Mouse (Mus musculus) bone marrow, adult 2 months (tissue): ENCODE data around the gene Stox2. TPM values are rescaled to one million over a fixed set of nuclear protein-coding genes. Genes with fewer than 3 reads are reported as not detected.
A peak's percentile ranks its signal among the peaks of the same experiment; 100 is the strongest.

Experiments
- H3K27ac ChIP-seq: fragments of 200-500 bp; 2 replicates; pipeline ENCODE4 v1.5.1; 2012; ENCODE audit warnings: low read depth, mild to moderate bottlenecking, control low read depth, inconsistent platforms, low read length; ENCODE audit not compliant: control insufficient read depth, poor library complexity, insufficient read depth
- H3K4me1 ChIP-seq: fragments of 200-500 bp; 2 replicates; pipeline ENCODE4 v1.6.1; 2011; ENCODE audit warnings: low read length; ENCODE audit not compliant: control insufficient read depth, insufficient read depth
- H3K4me3 ChIP-seq: fragments of 200-500 bp; replicated peaks from 2 replicates; pipeline ENCODE3; 2011; ENCODE audit warnings: mild to moderate bottlenecking, low read depth, low read length, control low read depth; ENCODE audit not compliant: control insufficient read depth
- CTCF ChIP-seq: fragments of 200-500 bp; IDR thresholded peaks from 2 replicates; pipeline ENCODE4 v1.5.1; 2011; ENCODE audit warnings: low read length, control low read depth; ENCODE audit not compliant: control insufficient read depth, insufficient read depth
- POLR2A ChIP-seq: fragments of 200-500 bp; IDR thresholded peaks from 2 replicates; pipeline ENCODE4 v1.6.1; 2011; ENCODE audit warnings: low read depth, mild to moderate bottlenecking, control low read depth, low read length, borderline replicate concordance; ENCODE audit not compliant: control insufficient read depth
- WGBS: fragments of 180-500 bp; shearing (Covaris S2); methylation state at CpG from one replicate; pipeline ENCODE4 v1.1.7; 2018; 5-methylcytosine and 5-hydroxymethylcytosine counted together
- polyA plus RNA-seq: library from polyadenylated mRNA; stranded (reverse); fragments of >200 nt; gene quantifications from 2 replicates; pipeline ENCODE4 v1.2.4, GENCODE M21; 2011; ENCODE audit warnings: low replicate concordance; ENCODE audit not compliant: missing spikeins, insufficient read depth, insufficient read length

The Stox2 gene
- polyA plus RNA-seq, 1 experiment, result 3.2 TPM

- WGBS, result 64% methylated on average over 5 of the region's 5 CpGs
- TF ChIP-seq CTCF (no peak), POLR2A (no peak)
- Histone ChIP-seq H3K4me3 (no peak overlapping the region), H3K4me1 (no peaks in the 10 kb centered on the region), H3K27ac (no peak overlapping the region)
These were observed 240.7 kb downstream of the Stox2 start for GRCm38 (mm10) chr8:47205472-47205871.

GRCm38 (mm10) chr8:47196391-47196790 is 249.8 kb downstream of the Stox2 start:
- Histone ChIP-seq H3K4me1 (no peaks in the 10 kb centered on the region; the same call in 1 of the 2 replicates), H3K4me3 (no peak overlapping the region), H3K27ac (no peak overlapping the region)
- TF ChIP-seq CTCF (no peak), POLR2A (no peak)
- 97% methylated on average over 1 of the region's 1 CpGs for WGBS

DNA sequence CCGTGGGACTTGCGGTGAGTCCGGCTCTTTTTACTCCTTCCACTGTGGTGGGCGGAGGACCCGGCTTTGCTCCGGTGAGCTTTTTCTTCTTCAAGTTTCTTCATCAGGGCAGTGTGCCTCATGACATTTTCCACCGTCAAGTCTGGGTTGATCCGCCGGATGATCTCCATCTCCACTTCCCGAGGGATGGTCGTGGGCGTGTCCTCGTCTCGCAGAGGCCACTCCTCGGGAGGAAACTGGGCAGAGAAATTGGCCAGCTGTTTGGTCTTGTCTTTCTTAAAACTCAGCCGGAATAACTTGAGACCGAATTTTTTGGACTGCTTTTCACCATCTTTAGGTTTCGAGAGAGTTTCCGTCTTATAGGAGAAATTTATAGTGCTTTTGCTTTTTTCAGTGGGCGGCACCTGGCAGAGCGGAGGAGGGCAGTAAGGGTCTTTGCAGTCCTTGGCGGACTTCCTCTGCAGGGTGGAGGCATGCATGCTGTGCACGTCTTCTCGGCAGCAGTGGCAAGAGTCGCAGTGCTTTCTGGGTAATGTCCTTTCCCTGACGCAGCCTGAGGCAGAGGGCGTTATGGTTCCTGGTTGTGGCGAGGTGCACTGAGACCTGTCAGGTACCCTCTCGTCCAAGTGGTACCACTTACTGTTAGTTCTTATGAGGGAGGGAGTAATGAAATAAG is 252.7 kb downstream of the Stox2 start:
- no peak overlapping the region for H3K27ac ChIP-seq
- TF ChIP-seq POLR2A (no peak), CTCF (no peak)
- 91% methylated on average over 29 of the region's 29 CpGs for WGBS
- H3K4me1 ChIP-seq, result peaks cover 3% of the 10 kb centered on the region; the same call in 1 of the 2 replicates
- H3K4me3 ChIP-seq, result no peak overlapping the region

DNA sequence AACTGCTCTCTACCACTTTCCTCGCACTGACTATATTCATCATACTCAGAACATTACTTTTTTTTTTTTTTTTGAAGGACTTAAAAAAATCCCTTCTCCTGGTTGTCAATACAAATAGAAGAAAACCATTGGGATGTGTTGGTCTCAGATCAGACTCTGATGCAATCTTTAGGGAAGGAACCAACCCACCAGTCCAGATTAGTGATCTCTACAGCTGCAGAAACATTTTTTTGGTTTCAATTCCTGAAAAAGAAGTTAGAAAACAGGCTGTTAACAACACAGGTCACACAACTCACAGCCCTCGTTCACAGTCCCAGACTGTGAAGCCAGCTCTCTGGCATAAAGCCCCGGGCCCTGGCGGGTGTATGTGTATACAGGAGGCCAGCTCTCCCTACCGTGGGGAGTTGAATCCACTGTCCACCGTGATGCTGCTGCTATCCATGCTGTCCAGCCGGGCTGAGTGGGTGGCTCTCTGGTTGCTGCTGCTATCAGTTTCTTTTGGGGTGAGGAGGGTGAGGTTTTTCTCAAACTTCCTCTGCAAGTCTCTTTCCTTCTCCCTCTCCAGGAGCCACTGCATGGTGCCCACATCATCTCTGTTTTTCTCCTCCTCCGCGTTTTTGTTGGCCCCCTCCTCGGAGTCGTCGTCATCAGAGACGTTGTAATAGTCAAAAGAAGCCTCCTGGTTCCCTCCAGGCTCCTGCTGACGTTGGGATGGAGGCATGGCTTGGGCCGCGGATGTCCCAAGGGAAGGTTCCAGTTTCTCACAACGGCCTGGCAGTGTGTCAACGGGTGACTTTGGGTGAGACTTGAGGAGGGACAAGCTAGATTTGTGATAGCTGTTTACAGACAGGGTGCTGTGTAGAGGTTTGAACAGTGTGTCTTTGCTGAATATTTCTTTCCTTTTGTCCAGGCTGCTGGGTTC is 254.5 kb downstream of the Stox2 start:
- 70% methylated on average over 18 of the region's 18 CpGs for WGBS
- Histone ChIP-seq H3K4me3 (peak overlapping the region; percentile 24), H3K4me1 (peaks cover 3% of the 10 kb centered on the region; the same call in 1 of the 2 replicates), H3K27ac (peak overlapping the region; percentile 92)
- TF ChIP-seq POLR2A, result no peak
- TF ChIP-seq CTCF, result no peak

- Histone ChIP-seq H3K4me3 (no peak overlapping the region), H3K4me1 (peaks cover 1% of the 10 kb centered on the region; the same call in 1 of the 2 replicates), H3K27ac (no peak overlapping the region)
- TF ChIP-seq CTCF (no peak), POLR2A (no peak)
- 87% methylated on average over 6 of the region's 6 CpGs for whole genome bisulfite sequencing
These were observed 260.8 kb downstream of the Stox2 start for GRCm38 (mm10) chr8:47185396-47185795.

GRCm38 (mm10) chr8:47182771-47183558 is 263.2 kb downstream of the Stox2 start:
- 40% methylated on average over 6 of the region's 6 CpGs for WGBS

GRCm38 (mm10) chr8:47182292-47182691 is 263.9 kb downstream of the Stox2 start:
- TF ChIP-seq CTCF (no peak), POLR2A (no peak)

More at GRCm38 (mm10) chr8:47182771-47183558, 263.2 kb downstream of the Stox2 start:
- H3K4me3 ChIP-seq, result no peak overlapping the region
- H3K4me1 ChIP-seq, result no peaks in the 10 kb centered on the region; the same call in 1 of the 2 replicates
- TF ChIP-seq POLR2A (no peak), CTCF (no peak)
- no peak overlapping the region for H3K27ac ChIP-seq

GRCm38 (mm10) chr8:47181032-47181698 is 265.0 kb downstream of the Stox2 start:
- Histone ChIP-seq H3K4me1 (no peaks in the 10 kb centered on the region; the same call in 1 of the 2 replicates), H3K4me3 (no peak overlapping the region), H3K27ac (no peak overlapping the region)
- 84% methylated on average over 18 of the region's 18 CpGs for WGBS
- TF ChIP-seq CTCF (no peak), POLR2A (no peak)

More at GRCm38 (mm10) chr8:47182292-47182691, 263.9 kb downstream of the Stox2 start:
- 75% methylated on average over 4 of the region's 4 CpGs for WGBS
- H3K27ac ChIP-seq, result no peak overlapping the region
- H3K4me3 ChIP-seq, result no peak overlapping the region
- no peaks in the 10 kb centered on the region; the same call in 1 of the 2 replicates for H3K4me1 ChIP-seq
